Mouse (Mus musculus) brown adipose tissue, adult 24 weeks (tissue): Measurements from ENCODE around the gene Cpm. TPM values are rescaled to one million over a fixed set of nuclear protein-coding genes. Genes with fewer than 3 reads are reported as not detected.

ENCODE experiments used
- polyA plus RNA-seq: library from polyadenylated mRNA; stranded (reverse); fragments of >200 nt; gene quantifications from 2 replicates; pipeline ENCODE4 v1.2.4, GENCODE M21; 2012; ENCODE audit not compliant: missing spikeins, insufficient read depth, insufficient read length

Gene Cpm
- polyA plus RNA-seq, 1 experiment = 1.1 TPM

Other genes starting within 250 kb of the Cpm start
- gene Cpsf6, start 249.5 kb upstream of the Cpm start, polyA plus RNA-seq = 12.6 and 17.3 TPM in 2 replicates
- 17.0 and 24.8 TPM in 2 replicates for gene Mdm2, start 81.3 kb downstream of the Cpm start, polyA plus RNA-seq
- gene Slc35e3, start 116.9 kb downstream of the Cpm start, polyA plus RNA-seq = 5.0 and 11.8 TPM in 2 replicates
- 3.6 and 4.2 TPM in 2 replicates for gene Nup107, start 163.2 kb downstream of the Cpm start, polyA plus RNA-seq
- 55.2 and 55.3 TPM in 2 replicates for gene Rap1b, start 216.5 kb downstream of the Cpm start, polyA plus RNA-seq